Comparison of ENCODE assay signal across 7 mouse cellular contexts in genomic region chr7:66820034-66820433, GRCm38 (mm10). TPM values are rescaled to one million over a fixed set of nuclear protein-coding genes. Genes with fewer than 3 reads are reported as not detected.
DNase-seq lines count a peak whose midpoint lies in the region; ATAC-seq and TF ChIP-seq lines count a peak whose summit lies in the region.

No protein-coding gene starts in this region.

- H3K4me1 ChIP-seq in hindbrain, embryonic 11.5 days (replicated peaks; ENCODE audit: control insufficient read depth, insufficient read depth, low read length) = no peaks in the 10 kb centered on the region
- no peaks in the 10 kb centered on the region for H3K4me1 ChIP-seq in hindbrain, embryonic 13.5 days (replicated peaks)
- H3K4me1 ChIP-seq in cortical plate, adult 2 months (ENCODE audit: control insufficient read depth, insufficient read depth, low read length) = no peaks in the 10 kb centered on the region
- no peaks in the 10 kb centered on the region for H3K4me1 ChIP-seq in olfactory bulb, adult 2 months (ENCODE audit: control insufficient read depth, insufficient read depth, low read length)

- no peak overlapping the region for H3K9ac ChIP-seq in hindbrain, embryonic 11.5 days (ENCODE audit: low read depth, low read length)
- H3K9ac ChIP-seq in hindbrain, embryonic 13.5 days = no peak overlapping the region

- TF ChIP-seq POLR2A in cortical plate, adult 2 months (IDR thresholded peaks at IDR 0.05; ENCODE audit: extremely low read depth, insufficient read depth, low read length) = no peak
- TF ChIP-seq POLR2A in olfactory bulb, adult 2 months (IDR thresholded peaks at IDR 0.05; ENCODE audit: insufficient read depth, low read depth, low read length) = no peak

- WGBS in hindbrain, embryonic 11.5 days = 25% methylated on average over 6 of the region's 6 CpGs
- WGBS in hindbrain, embryonic 13.5 days = 25% methylated on average over 6 of the region's 6 CpGs
- WGBS in olfactory bulb, adult 2 months = 34% methylated on average over 6 of the region's 6 CpGs

- no peak overlapping the region for H3K4me3 ChIP-seq in hindbrain, embryonic 11.5 days (ENCODE audit: low read depth, low read length)
- no peak overlapping the region for H3K4me3 ChIP-seq in hindbrain, embryonic 13.5 days
- no peak overlapping the region for H3K4me3 ChIP-seq in cortical plate, adult 2 months (ENCODE audit: insufficient read depth, low read length)
- no peak overlapping the region for H3K4me3 ChIP-seq in olfactory bulb, adult 2 months (ENCODE audit: insufficient read depth, low read depth, low read length)

- H3K9me3 ChIP-seq in hindbrain, embryonic 11.5 days (ENCODE audit: control insufficient read depth, low read length) = no peaks in the 10 kb centered on the region
- H3K9me3 ChIP-seq in hindbrain, embryonic 13.5 days = no peaks in the 10 kb centered on the region

- H3K27ac ChIP-seq in hindbrain, embryonic 11.5 days (ENCODE audit: low read depth, low read length) = no peak overlapping the region
- no peak overlapping the region for H3K27ac ChIP-seq in hindbrain, embryonic 13.5 days
- no peak overlapping the region for H3K27ac ChIP-seq in cortical plate, adult 2 months (ENCODE audit: insufficient read depth, low read length)
- H3K27ac ChIP-seq in olfactory bulb, adult 2 months (ENCODE audit: insufficient read depth, low read depth, low read length) = no peak overlapping the region

- DNase-seq in hindbrain, embryonic 11.5 days (ENCODE audit: low spot score) = peak; percentile 66
- peak; percentile 22 for DNase-seq in 3T3-L1 (ENCODE audit: low read depth, low spot score)
- peak; percentile 21 to 42 for DNase-seq in CD8-positive naive resting alpha-beta T cell, adult 2 months (ENCODE audit: low read depth in 2 of 2, low spot score in 2 of 2)
- peak; percentile 51 for DNase-seq in kidney, postnatal 14 days

- no peak for ATAC-seq in hindbrain, embryonic 11.5 days (ENCODE audit: low FRiP score)
- no peak for ATAC-seq in hindbrain, embryonic 13.5 days (ENCODE audit: low FRiP score)

- H3K27me3 ChIP-seq in hindbrain, embryonic 11.5 days (ENCODE audit: control insufficient read depth, insufficient read depth, low read length) = no peaks in the 10 kb centered on the region
- H3K27me3 ChIP-seq in hindbrain, embryonic 13.5 days = no peaks in the 10 kb centered on the region

- H3K4me2 ChIP-seq in hindbrain, embryonic 11.5 days (replicated peaks; ENCODE audit: low read depth, low read length) = no peak overlapping the region
- no peak overlapping the region for H3K4me2 ChIP-seq in hindbrain, embryonic 13.5 days

- peak; percentile 88 for TF ChIP-seq CTCF in cortical plate, adult 2 months (IDR thresholded peaks at IDR 0.05; ENCODE audit: extremely low read depth, insufficient read depth, low read length)
- peak; percentile 68 for TF ChIP-seq CTCF in olfactory bulb, adult 2 months (IDR thresholded peaks at IDR 0.05; ENCODE audit: insufficient read depth, low read depth, low read length)

- H3K36me3 ChIP-seq in hindbrain, embryonic 11.5 days (ENCODE audit: control insufficient read depth, insufficient read depth, low read length) = no peaks in the 10 kb centered on the region
- no peaks in the 10 kb centered on the region for H3K36me3 ChIP-seq in hindbrain, embryonic 13.5 days

RNA-seq across cellular contexts. Expression of gene Adamts17, which starts 19.5 kb away (rescaled TPM):
- 1.5 and 1.9 TPM in 2 replicates for polyA plus RNA-seq in hindbrain, embryonic 11.5 days (2014; fragmentation: Nextera tagmentation; extraction: Ambion mirVana)
- polyA plus RNA-seq in hindbrain, embryonic 13.5 days (2015; fragmentation: Nextera tagmentation; extraction: Ambion mirVana) = 2.1 and 2.4 TPM in 2 replicates
- polyA plus RNA-seq in cortical plate, adult 2 months (2012; rRNA removed) = 3.9 and 4.2 TPM in 2 replicates
- not detected in 2 replicates for polyA plus RNA-seq in olfactory bulb, adult 2 months (2012; ENCODE audit: insufficient read depth, insufficient read length, low replicate concordance, missing spikeins)
